Comparison of ENCODE assay signal across 10 mouse cellular contexts in genomic region chr1:54888449-54888848, GRCm38 (mm10). TPM values are rescaled to one million over a fixed set of nuclear protein-coding genes. Genes with fewer than 3 reads are reported as not detected.
A peak's percentile ranks its signal among the peaks of the same experiment; 100 is the strongest.
DNase-seq lines count a peak whose midpoint lies in the region; ATAC-seq lines count a peak whose summit lies in the region.
"Had no signal": no experiment of that assay in that cellular context is flagged by ENCODE, and none has a peak within 500 bp of the region (broad histone marks: within the 10 kb centered on the region; RNA-seq: fewer than 3 reads in every experiment).

No protein-coding gene starts in this region.

- no peaks in the 10 kb centered on the region for H3K36me3 ChIP-seq in limb, embryonic 13.5 days
- H3K36me3 ChIP-seq in limb, embryonic 10.5 days = 0 out of 2 replicates have a peak, but pooled peaks cover 4% of the 10 kb centered on the region
- H3K36me3 ChIP-seq: liver, embryonic 13.5 days had no signal

- peaks cover 23% of the 10 kb centered on the region for H3K4me1 ChIP-seq in limb, embryonic 13.5 days
- peaks cover 9% of the 10 kb centered on the region for H3K4me1 ChIP-seq in limb, embryonic 10.5 days

- no peak overlapping the region for H3K4me3 ChIP-seq in limb, embryonic 13.5 days
- H3K4me3 ChIP-seq in limb, embryonic 10.5 days = no peak overlapping the region
- H3K4me3 ChIP-seq: liver, embryonic 13.5 days had no signal

- no peaks in the 10 kb centered on the region for H3K27me3 ChIP-seq in limb, embryonic 13.5 days
- no peaks in the 10 kb centered on the region for H3K27me3 ChIP-seq in limb, embryonic 10.5 days (ENCODE audit: low read depth, poor library complexity, severe bottlenecking)
- H3K27me3 ChIP-seq: liver, embryonic 13.5 days had no signal

- ATAC-seq in limb, embryonic 13.5 days (ENCODE audit: low FRiP score, low read depth) = 0 out of 2 replicates have a peak, but pooled peaks have one; percentile 48
- peak; percentile 87 for ATAC-seq in common myeloid progenitor, adult 5-6 weeks (replicated peaks; ENCODE audit: low read depth, poor library complexity, severe bottlenecking)
- peak; percentile 94 for ATAC-seq in monocyte, adult 5-6 weeks (replicated peaks; ENCODE audit: insufficient number of reproducible peaks, low FRiP score, low TSS enrichment, poor library complexity, severe bottlenecking)

- peak overlapping the region; percentile 27; the same call in 1 of the 2 replicates for H3K4me2 ChIP-seq in limb, embryonic 13.5 days (replicated peaks)
- H3K4me2 ChIP-seq: liver, embryonic 13.5 days had no signal

- H3K27ac ChIP-seq in limb, embryonic 13.5 days = peak overlapping the region; percentile 72
- no peak overlapping the region for H3K27ac ChIP-seq in limb, embryonic 10.5 days
- H3K27ac ChIP-seq: liver, embryonic 13.5 days had no signal

- intact Hi-C loops in left cerebral cortex, postnatal 25 days (cut with DNase I) = no loop called here

- H3K9ac ChIP-seq in limb, embryonic 13.5 days = no peak overlapping the region
- H3K9ac ChIP-seq: liver, embryonic 13.5 days had no signal

- DNase-seq in limb, embryonic 10.5 days (ENCODE audit: low spot score) = no peak
- peak; percentile 50 for DNase-seq in CD4-positive, CD25-positive, alpha-beta regulatory T cell, adult 2 months (ENCODE audit: low read depth, low spot score)
- no peak for DNase-seq in thymus, postnatal 0 days (ENCODE audit: low spot score)
- DNase-seq in retina, embryonic 14.5 days (ENCODE audit: low spot score) = no peak
- no peak for DNase-seq in left cerebral cortex, postnatal 25 days (ENCODE audit: low spot score in 2 of 2)
- DNase-seq: heart, postnatal 14 days; liver, embryonic 13.5 days had no signal

- H3K9me3 ChIP-seq in limb, embryonic 13.5 days = no peaks in the 10 kb centered on the region
- H3K9me3 ChIP-seq in limb, embryonic 10.5 days (replicated peaks) = no peaks in the 10 kb centered on the region
- H3K9me3 ChIP-seq: liver, embryonic 13.5 days had no signal

- WGBS in limb, embryonic 13.5 days = 36% methylated on average over 5 of the region's 5 CpGs
- WGBS in limb, embryonic 10.5 days = 71% methylated on average over 5 of the region's 5 CpGs

RNA-seq across cellular contexts. Expression of gene Ankrd44, which starts 37.7 kb away (rescaled TPM):
- 20.3 and 23.0 TPM in 2 replicates for polyA plus RNA-seq in limb, embryonic 13.5 days (2015; fragmentation: Nextera tagmentation; extraction: Ambion mirVana)
- polyA plus RNA-seq in limb, embryonic 10.5 days (2016; fragmentation: Nextera tagmentation; extraction: Ambion mirVana) = 20.1 and 23.7 TPM in 2 replicates
- 38.8 and 51.0 TPM in 2 replicates for total RNA-seq in common myeloid progenitor, adult 5-6 weeks (2017)
- 321 to 541 TPM (median 341 TPM) in 3 replicates for total RNA-seq in monocyte, adult 5-6 weeks (2017)
- 34.3 and 42.6 TPM in 2 replicates for polyA plus RNA-seq in thymus, postnatal 0 days (2015; fragmentation: Nextera tagmentation; extraction: Ambion mirVana)
- total RNA-seq in left cerebral cortex, postnatal 25 days (2021) = 10 to 100 TPM; 22.1 to 22.2 TPM
